Comparison of ENCODE assay signal across 16 mouse cellular contexts in the genomic region with DNA sequence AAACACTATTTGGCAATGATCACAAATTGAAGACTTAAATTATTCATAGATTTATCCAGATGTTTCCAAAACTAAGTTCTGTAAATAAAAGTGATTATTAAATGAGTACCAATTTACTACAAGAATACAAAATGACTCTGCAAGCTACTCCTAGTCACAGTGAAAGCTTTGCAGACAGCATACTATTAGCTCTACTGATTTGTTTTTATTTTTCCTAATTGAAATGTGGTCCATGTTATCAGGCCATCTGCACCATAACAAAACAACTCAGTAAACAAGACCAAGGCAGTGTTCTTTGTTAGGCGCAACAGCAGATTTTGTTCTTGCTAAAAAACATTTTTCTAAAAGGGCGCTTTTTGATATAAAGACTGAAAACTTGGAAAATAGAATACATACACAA.
"Had no signal": no experiment of that assay in that cellular context is flagged by ENCODE, and none has a peak within 500 bp of the region (broad histone marks: within the 10 kb centered on the region; RNA-seq: fewer than 3 reads in every experiment).

No protein-coding gene starts in this region.

- H3K36me3 ChIP-seq: neural tube, embryonic 13.5 days; neural tube, embryonic 15.5 days; stomach, embryonic 15.5 days had no signal

- H3K27ac ChIP-seq: neural tube, embryonic 13.5 days; neural tube, embryonic 15.5 days; stomach, embryonic 15.5 days; stomach, postnatal 0 days had no signal

- DNase-seq: retina, postnatal 1 day; right cerebral cortex, adult 18-20 months; right cerebral cortex, postnatal 14 days; right cerebral cortex, postnatal 25 days; right cerebral cortex, postnatal 4 days; spleen, adult 18-20 months; thymus, adult 18-20 months; thymus, adult 2 months; thymus, postnatal 14 days; thymus, postnatal 25 days; thymus, postnatal 36 days; thymus, postnatal 4 days had no signal

- H3K9me3 ChIP-seq: neural tube, embryonic 15.5 days; stomach, embryonic 15.5 days had no signal

- H3K4me3 ChIP-seq: neural tube, embryonic 13.5 days; neural tube, embryonic 15.5 days; stomach, embryonic 15.5 days had no signal

- H3K27me3 ChIP-seq: neural tube, embryonic 13.5 days; neural tube, embryonic 15.5 days; stomach, embryonic 15.5 days had no signal

- H3K4me2 ChIP-seq: neural tube, embryonic 13.5 days; neural tube, embryonic 15.5 days; stomach, embryonic 15.5 days had no signal

- H3K9ac ChIP-seq: neural tube, embryonic 13.5 days; neural tube, embryonic 15.5 days; stomach, embryonic 15.5 days had no signal

- H3K4me1 ChIP-seq: neural tube, embryonic 13.5 days; neural tube, embryonic 15.5 days; stomach, embryonic 15.5 days had no signal
